Comparison of ENCODE assay signal across 8 mouse cellular contexts in the genomic region with DNA sequence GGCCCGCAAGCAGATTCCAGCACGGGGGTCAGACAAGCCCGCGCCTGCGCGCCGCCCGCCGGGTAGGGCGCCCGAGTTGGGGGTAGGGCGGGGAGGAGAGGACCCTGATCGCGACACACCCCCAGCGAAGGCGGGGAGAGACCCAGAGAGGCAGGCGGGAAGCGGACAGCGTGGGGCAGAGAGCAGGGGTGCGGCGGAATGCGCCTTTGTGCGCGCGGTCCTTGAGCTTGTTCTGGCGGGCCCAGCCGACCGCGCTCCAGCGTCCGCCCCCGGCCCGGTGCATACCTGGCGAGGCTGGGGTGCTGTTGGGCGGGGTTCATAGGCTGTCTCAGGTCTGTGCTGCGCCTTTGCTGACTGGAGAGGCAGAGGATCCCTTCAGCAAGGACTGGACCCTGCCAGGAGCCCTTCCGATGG. TPM values are rescaled to one million over a fixed set of nuclear protein-coding genes. Genes with fewer than 3 reads are reported as not detected.
A peak's percentile ranks its signal among the peaks of the same experiment; 100 is the strongest.
DNase-seq lines count a peak whose midpoint lies in the region; ATAC-seq lines count a peak whose summit lies in the region.

No protein-coding gene starts in this region.

- H3K27me3 ChIP-seq in megakaryocyte, embryonic 14.5 days (replicated peaks): peaks cover 87% of the 10 kb centered on the region
- peaks cover 65% of the 10 kb centered on the region for H3K27me3 ChIP-seq in forebrain, embryonic 15.5 days
- peaks cover 26% of the 10 kb centered on the region for H3K27me3 ChIP-seq in stomach, embryonic 14.5 days (ENCODE audit: control insufficient read depth, insufficient read depth, low read length)

- ATAC-seq in megakaryocyte, adult 5-6 weeks (ENCODE audit: poor library complexity, severe bottlenecking): no peak
- ATAC-seq in forebrain, embryonic 15.5 days (replicated peaks): no peak
- ATAC-seq in stomach, embryonic 14.5 days (ENCODE audit: insufficient number of reproducible peaks, insufficient read depth, low FRiP score, low read depth): peak; percentile 76
- ATAC-seq in megakaryocyte progenitor cell, adult 5-6 weeks (replicated peaks; ENCODE audit: poor library complexity): no peak

- H3K27ac ChIP-seq in forebrain, embryonic 15.5 days (replicated peaks): no peak overlapping the region
- H3K27ac ChIP-seq in stomach, embryonic 14.5 days (ENCODE audit: low read length): peak overlapping the region; percentile 45; the same call in 1 of the 2 replicates

- no peaks in the 10 kb centered on the region for H3K9me3 ChIP-seq in megakaryocyte, embryonic 14.5 days
- H3K9me3 ChIP-seq in forebrain, embryonic 15.5 days: no peaks in the 10 kb centered on the region
- no peaks in the 10 kb centered on the region for H3K9me3 ChIP-seq in stomach, embryonic 14.5 days (ENCODE audit: control insufficient read depth, low read depth, low read length)

- WGBS in forebrain, embryonic 15.5 days: 1% methylated on average over 37 of the region's 37 CpGs
- WGBS in stomach, embryonic 14.5 days: under 1% methylated on average over 37 of the region's 37 CpGs

- 0 out of 2 replicates have a peak overlapping the region, but pooled peaks have one; percentile 22 for H3K9ac ChIP-seq in forebrain, embryonic 15.5 days (replicated peaks)
- H3K9ac ChIP-seq in stomach, embryonic 14.5 days (replicated peaks; ENCODE audit: low read depth, low read length): peak overlapping the region; percentile 36; the same call in 1 of the 2 replicates

- H3K4me3 ChIP-seq in megakaryocyte, embryonic 14.5 days (replicated peaks): peak overlapping the region; percentile 81
- peak overlapping the region; percentile 36 for H3K4me3 ChIP-seq in forebrain, embryonic 15.5 days
- peak overlapping the region; percentile 33 for H3K4me3 ChIP-seq in stomach, embryonic 14.5 days (ENCODE audit: low read depth, low read length)

- peak overlapping the region; percentile 55 for H3K4me2 ChIP-seq in forebrain, embryonic 15.5 days (replicated peaks)
- H3K4me2 ChIP-seq in stomach, embryonic 14.5 days (replicated peaks; ENCODE audit: low read depth, low read length): peak overlapping the region; percentile 85

- peak; percentile 28 for DNase-seq in liver
- no peak for DNase-seq in Muller cell, postnatal 12 days (ENCODE audit: inconsistent ontology term)
- no peak for DNase-seq in layer of hippocampus, postnatal 10 days (ENCODE audit: low spot score in 2 of 2)

- H3K36me3 ChIP-seq in megakaryocyte, embryonic 14.5 days (replicated peaks; ENCODE audit: low read length): no peaks in the 10 kb centered on the region
- no peaks in the 10 kb centered on the region for H3K36me3 ChIP-seq in forebrain, embryonic 15.5 days
- H3K36me3 ChIP-seq in stomach, embryonic 14.5 days (ENCODE audit: control insufficient read depth, insufficient read depth, low read length): no peaks in the 10 kb centered on the region

- peaks cover 77% of the 10 kb centered on the region for H3K4me1 ChIP-seq in megakaryocyte, embryonic 14.5 days
- peaks cover 27% of the 10 kb centered on the region for H3K4me1 ChIP-seq in forebrain, embryonic 15.5 days
- H3K4me1 ChIP-seq in stomach, embryonic 14.5 days (ENCODE audit: control insufficient read depth, insufficient read depth, low read length): peaks cover 20% of the 10 kb centered on the region; the same call in 1 of the 2 replicates

RNA-seq across cellular contexts. Expression of gene Gpr132, which starts 9.6 kb away (rescaled TPM):
- polyA plus RNA-seq in megakaryocyte, embryonic 14.5 days (2012; ENCODE audit: insufficient read depth, low replicate concordance): 1.2 TPM in 1 of 2 replicates, not detected in the other
- total RNA-seq in megakaryocyte, adult 5-6 weeks (2015): 20.0 and 25.8 TPM in 2 replicates
- 7.6 and 10.7 TPM in 2 replicates for total RNA-seq in megakaryocyte, adult 5-6 weeks (2017)
- not detected in 2 replicates for polyA plus RNA-seq in forebrain, embryonic 15.5 days (2015; fragmentation: Nextera tagmentation; extraction: Ambion mirVana)
- polyA plus RNA-seq in stomach, embryonic 14.5 days (2014; fragmentation: Nextera tagmentation; extraction: Ambion mirVana): 0.26 and 0.52 TPM in 2 replicates
- total RNA-seq in megakaryocyte progenitor cell, adult 5-6 weeks (2015): 11.4 and 14.1 TPM in 2 replicates
- 5.7 and 6.1 TPM in 2 replicates for total RNA-seq in megakaryocyte progenitor cell, adult 5-6 weeks (2017)
- not detected for total RNA-seq in layer of hippocampus, postnatal 10 days (2021)

RNA-seq across cellular contexts. Expression of gene Cdca4, which starts 48.4 kb away (rescaled TPM):
- 3.2 and 11.7 TPM in 2 replicates for polyA plus RNA-seq in megakaryocyte, embryonic 14.5 days (2012; ENCODE audit: insufficient read depth, low replicate concordance)
- 62.0 and 67.7 TPM in 2 replicates for total RNA-seq in megakaryocyte, adult 5-6 weeks (2015)
- total RNA-seq in megakaryocyte, adult 5-6 weeks (2017): 48.9 and 57.9 TPM in 2 replicates
- polyA plus RNA-seq in forebrain, embryonic 15.5 days (2015; fragmentation: Nextera tagmentation; extraction: Ambion mirVana): 81.3 and 82.0 TPM in 2 replicates
- polyA plus RNA-seq in stomach, embryonic 14.5 days (2014; fragmentation: Nextera tagmentation; extraction: Ambion mirVana): 123 and 130 TPM in 2 replicates
- 64.3 and 68.9 TPM in 2 replicates for total RNA-seq in megakaryocyte progenitor cell, adult 5-6 weeks (2015)
- total RNA-seq in megakaryocyte progenitor cell, adult 5-6 weeks (2017): 56.8 and 63.6 TPM in 2 replicates
- 10 to 100 TPM in 1 of 2 experiments, 1 to 10 TPM in 1; 8.8 to 13.0 TPM for total RNA-seq in layer of hippocampus, postnatal 10 days (2021)

RNA-seq across cellular contexts. Expression of gene Jag2, which starts 52.0 kb away (rescaled TPM):
- 4.8 and 14.7 TPM in 2 replicates for polyA plus RNA-seq in megakaryocyte, embryonic 14.5 days (2012; ENCODE audit: insufficient read depth, low replicate concordance)
- 0.36 and 1.3 TPM in 2 replicates for total RNA-seq in megakaryocyte, adult 5-6 weeks (2015)
- not detected in 2 replicates for total RNA-seq in megakaryocyte, adult 5-6 weeks (2017)
- polyA plus RNA-seq in forebrain, embryonic 15.5 days (2015; fragmentation: Nextera tagmentation; extraction: Ambion mirVana): 8.3 and 9.1 TPM in 2 replicates
- 8.4 and 8.5 TPM in 2 replicates for polyA plus RNA-seq in stomach, embryonic 14.5 days (2014; fragmentation: Nextera tagmentation; extraction: Ambion mirVana)
- total RNA-seq in megakaryocyte progenitor cell, adult 5-6 weeks (2015): 0.64 and 0.78 TPM in 2 replicates
- total RNA-seq in megakaryocyte progenitor cell, adult 5-6 weeks (2017): 2.4 and 4.5 TPM in 2 replicates
- 10 to 100 TPM; 51.6 to 66.5 TPM for total RNA-seq in layer of hippocampus, postnatal 10 days (2021)

Comparison
In these comparisons a context has a peak if more than half of its experiments do, and no peak if none do; other contexts are left out.
1. RNA of gene Gpr132, which starts 9.6 kb away (total RNA-seq): 7.6 to 25.8 TPM in megakaryocyte, adult 5-6 weeks and 5.7 to 14.1 TPM in megakaryocyte progenitor cell, adult 5-6 weeks; not detected in layer of hippocampus, postnatal 10 days; every median in the first group is over 4 times any median in the second.
2. RNA of gene Jag2, which starts 52.0 kb away (total RNA-seq): 51.6 to 66.5 TPM in layer of hippocampus, postnatal 10 days; 0.64 to 4.5 TPM in megakaryocyte progenitor cell, adult 5-6 weeks and 0.36 to 1.3 TPM in megakaryocyte, adult 5-6 weeks; every median in the first group is over 4 times any median in the second.
3. Peak in every context shown above with its lines, with median percentiles within 50 percentile points of each other: H3K4me3 ChIP-seq.